ENCODE assay signal across 8 mouse cellular contexts in the genomic region with DNA sequence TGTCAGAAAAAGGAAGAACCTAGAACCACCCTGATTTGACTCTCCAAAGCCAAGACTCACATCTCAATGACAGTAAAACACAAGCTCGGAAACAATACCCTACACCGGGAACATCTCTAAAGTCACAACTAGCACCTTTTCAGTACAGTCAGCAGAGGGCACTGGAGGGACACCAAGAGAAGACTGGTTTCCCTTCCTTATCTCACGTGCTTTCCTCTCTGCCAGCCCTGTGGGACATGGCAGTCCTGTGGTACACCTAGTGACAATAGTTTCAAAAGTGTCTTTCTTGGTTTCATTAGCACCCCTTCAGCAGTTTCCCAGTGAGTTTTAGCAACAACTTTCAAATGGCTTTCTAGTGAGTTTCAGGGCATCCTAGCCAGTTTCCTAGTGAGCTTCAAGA.
DNase-seq lines count a peak whose midpoint lies in the region; ATAC-seq lines count a peak whose summit lies in the region.

No protein-coding gene starts in this region.

- H3K4me2 ChIP-seq in kidney, embryonic 16.5 days (replicated peaks; ENCODE audit: low read depth, low read length): no peak overlapping the region
- H3K4me2 ChIP-seq in forebrain, embryonic 16.5 days (ENCODE audit: low read length): no peak overlapping the region

- no peaks in the 10 kb centered on the region for H3K9me3 ChIP-seq in kidney, embryonic 16.5 days (ENCODE audit: low read length)
- H3K9me3 ChIP-seq in embryonic facial prominence, embryonic 10.5 days: no peaks in the 10 kb centered on the region
- H3K9me3 ChIP-seq in forebrain, embryonic 16.5 days (ENCODE audit: control insufficient read depth, low read length): no peaks in the 10 kb centered on the region

- H3K27ac ChIP-seq in kidney, embryonic 16.5 days (ENCODE audit: low read length): no peak overlapping the region
- no peak overlapping the region for H3K27ac ChIP-seq in embryonic facial prominence, embryonic 10.5 days (replicated peaks)
- H3K27ac ChIP-seq in forebrain, embryonic 16.5 days (ENCODE audit: low read length): no peak overlapping the region

- no peak for ATAC-seq in kidney, embryonic 16.5 days (ENCODE audit: low FRiP score, low TSS enrichment)
- ATAC-seq in forebrain, embryonic 16.5 days: no peak

- 0 out of 2 replicates have a peak, but pooled peaks cover 7% of the 10 kb centered on the region for H3K4me1 ChIP-seq in kidney, embryonic 16.5 days (ENCODE audit: insufficient read depth, low read length)
- no peaks in the 10 kb centered on the region for H3K4me1 ChIP-seq in embryonic facial prominence, embryonic 10.5 days
- H3K4me1 ChIP-seq in forebrain, embryonic 16.5 days (replicated peaks; ENCODE audit: control insufficient read depth, insufficient read depth, low read length): no peaks in the 10 kb centered on the region

- no peak overlapping the region for H3K9ac ChIP-seq in kidney, embryonic 16.5 days (replicated peaks; ENCODE audit: low read length)
- no peak overlapping the region for H3K9ac ChIP-seq in forebrain, embryonic 16.5 days (replicated peaks; ENCODE audit: low read depth, low read length)

- no peaks in the 10 kb centered on the region for H3K36me3 ChIP-seq in kidney, embryonic 16.5 days (ENCODE audit: insufficient read depth, low read length)
- no peaks in the 10 kb centered on the region for H3K36me3 ChIP-seq in embryonic facial prominence, embryonic 10.5 days (replicated peaks)
- H3K36me3 ChIP-seq in forebrain, embryonic 16.5 days (ENCODE audit: control insufficient read depth, insufficient read depth): no peaks in the 10 kb centered on the region

- intact Hi-C loops in left cerebral cortex, postnatal 4 days (cut with DNase I): loop anchor here (10.0 kb wide), 1 partner anchor 119 kb away; no protein-coding TSS in a partner anchor

- H3K27me3 ChIP-seq in kidney, embryonic 16.5 days (ENCODE audit: insufficient read depth, low read length): peaks cover 14% of the 10 kb centered on the region; the same call in 1 of the 2 replicates
- H3K27me3 ChIP-seq in embryonic facial prominence, embryonic 10.5 days (replicated peaks; ENCODE audit: low read depth, poor library complexity, severe bottlenecking): peaks cover 89% of the 10 kb centered on the region
- peaks cover 5% of the 10 kb centered on the region; the same call in 1 of the 2 replicates for H3K27me3 ChIP-seq in forebrain, embryonic 16.5 days (replicated peaks; ENCODE audit: control insufficient read depth, insufficient read depth, low read length)

- 24% methylated on average over 3 of the region's 3 CpGs for WGBS in kidney, embryonic 16.5 days
- WGBS in embryonic facial prominence, embryonic 10.5 days: 21% methylated on average over 3 of the region's 3 CpGs
- WGBS in forebrain, embryonic 16.5 days: 16% methylated on average over 3 of the region's 3 CpGs

- DNase-seq in kidney, adult 11 months: peak; percentile 26
- peak; percentile 3 for DNase-seq in adipocyte (ENCODE audit: low spot score)
- peak; percentile 13 for DNase-seq in embryonic facial prominence, embryonic 10.5 days (ENCODE audit: low spot score)
- peak; percentile 44 for DNase-seq in kidney, adult 18-20 months
- DNase-seq in left cerebral cortex, postnatal 4 days: peak; percentile 13
- peak; percentile 29 to 39 for DNase-seq in right cerebral cortex, postnatal 10 days (ENCODE audit: low spot score in 2 of 2)

- H3K4me3 ChIP-seq in kidney, embryonic 16.5 days (ENCODE audit: low read length): no peak overlapping the region
- H3K4me3 ChIP-seq in embryonic facial prominence, embryonic 10.5 days: no peak overlapping the region
- H3K4me3 ChIP-seq in forebrain, embryonic 16.5 days (replicated peaks; ENCODE audit: low read length): no peak overlapping the region
